Mouse (Mus musculus) left cerebral cortex, adult 2 months (tissue): ENCODE data around the gene Ssh3. TPM values are rescaled to one million over a fixed set of nuclear protein-coding genes. Genes with fewer than 3 reads are reported as not detected.
A peak's percentile ranks its signal among the peaks of the same experiment; 100 is the strongest.

ENCODE experiments used
- DNase-seq, 2 experiments: peaks; one replicate each; pipeline ENCODE4 v3.0.0; 2021 to 2022; ENCODE audit warnings: low spot score in 2 of 2, mixed read lengths in 1 of 2; ENCODE audit errors: extremely low spot score in 1 of 2
- H3K27ac ChIP-seq: fragments of 200-600 bp; 2 replicates; pipeline ENCODE4 v1.8.1; 2022
- H3K4me3 ChIP-seq: fragments of 200-600 bp; 2 replicates; pipeline ENCODE4 v1.8.1; 2022
- CTCF ChIP-seq: fragments of 200-600 bp; IDR thresholded peaks from 2 replicates; pipeline ENCODE4 v1.8.1; 2022; ENCODE audit warnings: antibody characterized with exemption, mild to moderate bottlenecking, moderate library complexity
- intact Hi-C: fragments of 180-260 bp; cut with DNase I; formaldehyde crosslinking; loops from one replicate; pipeline ENCODE4 v1.15.1; 2025
- total RNA-seq, 2 experiments: library from RNA; stranded (reverse); gene quantifications; 2 replicates each; pipeline ENCODE4 v1.2.3; 2021

The Ssh3 gene
- total RNA-seq, 2 experiments from 2014 or later = 60.9 to 72.6 TPM

DNA sequence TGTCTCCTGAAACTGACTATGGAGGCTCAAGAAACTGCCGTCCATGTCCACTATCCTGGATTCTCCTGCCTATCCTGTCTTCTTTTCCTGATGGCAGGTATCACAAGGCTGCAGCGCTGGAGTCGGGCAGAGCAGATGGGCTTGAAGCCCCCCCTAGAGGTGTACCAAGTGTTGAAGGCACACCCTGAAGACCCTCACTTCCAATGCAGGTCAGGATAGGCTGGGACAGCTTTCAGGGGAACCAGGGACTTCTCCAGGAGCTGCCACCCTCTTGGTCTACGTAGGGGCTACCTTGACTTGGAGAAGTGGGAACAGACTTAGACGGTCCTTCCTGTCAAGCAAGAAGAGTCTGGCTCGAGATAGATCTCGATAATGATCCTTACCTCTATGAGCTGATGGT is 36.3 kb downstream of the Ssh3 start:
- Histone ChIP-seq H3K4me3 (peak overlapping the region; percentile 75), H3K27ac (peak overlapping the region; percentile 74; the same call in 1 of the 2 replicates)
- intact Hi-C loops = no loop called here
- TF ChIP-seq CTCF = no peak
- DNase-seq = no peak

GRCm38 (mm10) chr19:4232186-4232572 is 36.8 kb downstream of the Ssh3 start:
- Histone ChIP-seq H3K4me3 (peak overlapping the region; percentile 75), H3K27ac (peak overlapping the region; percentile 98)
- DNase-seq = no peak
- TF ChIP-seq CTCF = no peak
- intact Hi-C loops = no loop called here

DNA sequence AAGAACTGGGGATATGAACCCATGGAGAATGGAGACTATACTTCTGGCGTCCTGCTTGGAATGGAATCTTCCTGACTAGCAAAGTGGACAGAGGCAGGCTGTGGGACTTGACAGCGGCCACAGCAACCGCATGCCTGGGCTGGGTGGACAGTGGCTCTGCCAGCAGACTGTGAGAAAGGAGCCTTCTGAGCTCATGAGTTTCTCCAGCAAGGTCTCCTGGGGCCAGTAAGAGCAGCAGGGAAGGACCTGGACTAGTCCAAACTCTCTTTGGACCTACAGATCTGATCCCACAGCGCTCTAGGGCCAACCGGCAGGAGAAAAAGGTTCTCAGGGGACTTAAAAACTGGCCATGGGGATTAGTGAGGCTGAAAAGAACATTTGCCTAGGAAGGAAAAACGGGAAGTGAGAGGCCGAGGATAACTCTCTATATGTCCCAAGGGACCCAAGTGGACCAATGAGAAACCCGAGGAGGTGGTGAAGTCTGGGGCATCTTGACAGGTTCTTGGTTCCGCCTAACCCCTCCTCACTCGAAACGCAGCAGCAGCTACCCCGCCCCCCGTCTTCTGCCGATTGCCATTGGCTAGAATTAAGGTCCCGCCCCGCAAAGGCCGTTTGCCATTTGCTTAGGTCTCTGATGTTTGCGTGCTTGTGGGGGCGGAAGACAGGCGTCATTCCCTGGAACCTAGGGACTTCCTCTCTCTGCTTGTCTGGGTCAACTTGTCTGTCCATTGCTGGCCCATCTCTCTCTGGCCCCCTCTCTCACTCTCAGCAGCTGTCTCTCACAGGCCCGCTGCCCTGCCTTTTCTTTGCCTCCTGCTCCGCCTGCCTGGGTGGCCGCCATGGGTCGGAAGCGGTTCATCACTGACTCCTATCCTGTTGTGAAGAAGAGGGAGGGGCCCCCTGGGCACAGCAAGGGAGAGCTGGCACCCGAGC is 37.5 kb downstream of the Ssh3 start, which contains the start of gene Pold4:
TSS of gene Pold4 (plus strand) at position 647 of the 933 bp plus-strand sequence.
- peak within 1 kb of the TSS; percentile 75 for H3K4me3 ChIP-seq
- no peak for TF ChIP-seq CTCF
- H3K27ac ChIP-seq = peak within 1 kb of the TSS; percentile 98
- DNase-seq = peak; percentile 95 to 96
- intact Hi-C loops = loop anchor here (1.0 to 2.0 kb wide), 2 partner anchors 106 to 135 kb away; partner anchors contain the start of genes Aip and Cdk2ap2

DNA sequence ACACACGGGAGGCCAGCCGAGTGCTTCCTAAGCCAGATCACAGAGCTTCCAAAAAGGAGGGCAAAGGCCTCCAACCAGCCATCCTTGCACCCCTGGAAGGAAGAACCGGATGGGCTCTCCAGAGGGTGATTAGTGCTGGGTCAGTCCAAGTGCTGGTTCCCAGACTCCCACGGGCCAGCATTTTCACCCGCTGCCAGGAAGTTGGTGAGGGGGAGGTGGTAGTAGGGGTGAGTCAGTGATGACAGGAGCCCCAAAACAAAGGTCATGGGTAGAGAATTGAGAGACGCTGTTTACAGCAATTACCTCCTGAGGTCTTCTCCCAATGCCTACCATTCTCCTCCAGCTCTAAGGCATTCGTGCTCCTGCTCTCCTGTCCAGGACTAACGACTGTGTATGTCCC is 38.6 kb downstream of the Ssh3 start:
- Histone ChIP-seq H3K4me3 (no peak overlapping the region), H3K27ac (peak overlapping the region; percentile 57; the same call in 1 of the 2 replicates)
- TF ChIP-seq CTCF = no peak
- intact Hi-C loops = loop anchor here (2.0 kb wide), 1 partner anchor 134 kb away; the partner anchor contains the start of gene Cdk2ap2
- DNase-seq = no peak

DNA sequence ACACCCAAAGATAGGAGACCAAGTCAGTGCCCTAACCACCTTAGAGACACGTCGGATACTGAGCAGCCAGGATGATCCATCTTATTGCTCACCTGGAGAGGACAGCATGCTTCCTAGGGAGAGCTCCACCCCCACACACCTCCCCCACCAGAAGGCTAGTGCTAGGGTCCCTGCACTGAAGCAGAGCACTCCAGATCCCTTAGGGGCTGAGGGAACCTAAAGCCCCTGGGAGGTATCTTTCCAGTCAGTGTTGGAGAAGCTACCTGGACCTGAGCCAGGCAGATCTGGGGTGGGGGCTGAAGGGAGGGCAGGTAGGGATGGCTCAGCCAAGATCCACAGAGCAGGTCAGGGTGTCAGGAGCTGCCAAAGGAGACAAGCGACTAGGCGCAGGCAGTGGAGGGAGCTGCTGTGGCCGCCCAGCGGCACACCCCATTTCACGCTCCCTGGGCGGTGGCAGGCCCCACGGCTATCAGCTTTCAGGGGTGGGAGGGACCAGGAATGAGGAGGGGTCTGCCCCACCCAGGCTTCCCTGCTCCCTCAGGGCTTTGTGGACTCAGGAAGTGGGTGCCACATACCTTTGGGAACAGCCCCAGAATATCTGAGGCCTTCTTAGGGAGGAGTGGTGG is 39.4 kb downstream of the Ssh3 start:
- Histone ChIP-seq H3K4me3 (no peak overlapping the region), H3K27ac (no peak overlapping the region)
- TF ChIP-seq CTCF = no peak
- intact Hi-C loops = loop anchor here (2.0 to 5.0 kb wide), 3 partner anchors 59 to 212 kb away; partner anchors contain the start of gene Cdk2ap2
- no peak for DNase-seq

DNA sequence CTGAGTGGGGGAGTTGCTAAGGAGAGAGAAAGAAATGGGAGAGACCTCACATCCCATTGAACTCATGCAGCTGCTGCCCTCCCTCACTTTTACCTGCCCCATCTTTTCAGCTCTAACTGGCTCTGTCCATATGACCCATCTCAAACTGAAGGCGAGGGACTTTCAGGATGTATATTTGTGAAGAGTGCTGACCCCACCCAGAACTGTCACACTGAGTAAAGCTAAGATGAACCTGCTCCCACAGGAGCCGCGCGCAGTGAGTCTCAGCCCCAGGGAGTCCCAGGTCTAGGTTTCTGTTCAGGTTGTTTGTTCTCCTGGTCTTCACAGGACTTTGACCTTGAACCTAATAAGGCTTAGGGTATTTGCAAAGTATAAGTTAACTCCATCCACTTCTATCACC is 40.1 kb downstream of the Ssh3 start:
- intact Hi-C loops = loop anchor here (1.0 to 5.0 kb wide), 3 partner anchors 22 to 212 kb away; no protein-coding TSS in a partner anchor
- DNase-seq = no peak
- no peak overlapping the region for H3K4me3 ChIP-seq
- no peak for TF ChIP-seq CTCF
- H3K27ac ChIP-seq = no peak overlapping the region

- intact Hi-C loops = loop anchor here (1.0 to 5.0 kb wide), 3 partner anchors 21 to 211 kb away; no protein-coding TSS in a partner anchor
- Histone ChIP-seq H3K4me3 (no peak overlapping the region), H3K27ac (no peak overlapping the region)
- peak; percentile 74 to 78 for DNase-seq
- no peak; the same call in none of the 2 replicates for TF ChIP-seq CTCF
Observed at GRCm38 (mm10) chr19:4227894-4228678, 40.9 kb downstream of the Ssh3 start.

- DNase-seq = no peak
- TF ChIP-seq CTCF = no peak
- Histone ChIP-seq H3K27ac (no peak overlapping the region), H3K4me3 (no peak overlapping the region)
- intact Hi-C loops = loop anchor here (5.0 kb wide), 1 partner anchor 210 kb away; no protein-coding TSS in a partner anchor
Observed at GRCm38 (mm10) chr19:4227446-4227845, 41.5 kb downstream of the Ssh3 start.

- intact Hi-C loops = loop anchor here (5.0 kb wide), 1 partner anchor 209 kb away; no protein-coding TSS in a partner anchor
- H3K4me3 ChIP-seq = no peak overlapping the region
- no peak for DNase-seq
- no peak overlapping the region for H3K27ac ChIP-seq
- TF ChIP-seq CTCF = no peak
Observed at GRCm38 (mm10) chr19:4226779-4227178, 42.2 kb downstream of the Ssh3 start.

DNA sequence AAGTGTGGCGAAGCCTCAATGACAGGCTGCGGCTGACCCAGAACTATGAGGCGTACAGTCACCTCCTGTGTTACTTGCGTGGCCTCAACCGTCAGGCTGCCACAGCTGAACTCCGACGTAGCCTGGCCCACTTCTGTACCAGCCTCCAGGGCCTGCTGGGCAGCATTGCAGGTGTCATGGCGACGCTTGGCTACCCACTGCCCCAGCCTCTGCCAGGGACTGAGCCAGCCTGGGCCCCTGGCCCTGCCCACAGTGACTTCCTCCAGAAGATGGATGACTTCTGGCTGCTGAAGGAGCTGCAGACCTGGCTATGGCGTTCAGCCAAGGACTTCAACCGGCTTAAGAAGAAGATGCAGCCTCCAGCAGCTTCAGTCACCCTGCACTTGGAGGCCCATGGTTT is 46.8 kb downstream of the Ssh3 start:
- H3K4me3 ChIP-seq = no peak overlapping the region
- DNase-seq = no peak
- no peak overlapping the region for H3K27ac ChIP-seq
- intact Hi-C loops = no loop called here
- TF ChIP-seq CTCF = no peak

DNA sequence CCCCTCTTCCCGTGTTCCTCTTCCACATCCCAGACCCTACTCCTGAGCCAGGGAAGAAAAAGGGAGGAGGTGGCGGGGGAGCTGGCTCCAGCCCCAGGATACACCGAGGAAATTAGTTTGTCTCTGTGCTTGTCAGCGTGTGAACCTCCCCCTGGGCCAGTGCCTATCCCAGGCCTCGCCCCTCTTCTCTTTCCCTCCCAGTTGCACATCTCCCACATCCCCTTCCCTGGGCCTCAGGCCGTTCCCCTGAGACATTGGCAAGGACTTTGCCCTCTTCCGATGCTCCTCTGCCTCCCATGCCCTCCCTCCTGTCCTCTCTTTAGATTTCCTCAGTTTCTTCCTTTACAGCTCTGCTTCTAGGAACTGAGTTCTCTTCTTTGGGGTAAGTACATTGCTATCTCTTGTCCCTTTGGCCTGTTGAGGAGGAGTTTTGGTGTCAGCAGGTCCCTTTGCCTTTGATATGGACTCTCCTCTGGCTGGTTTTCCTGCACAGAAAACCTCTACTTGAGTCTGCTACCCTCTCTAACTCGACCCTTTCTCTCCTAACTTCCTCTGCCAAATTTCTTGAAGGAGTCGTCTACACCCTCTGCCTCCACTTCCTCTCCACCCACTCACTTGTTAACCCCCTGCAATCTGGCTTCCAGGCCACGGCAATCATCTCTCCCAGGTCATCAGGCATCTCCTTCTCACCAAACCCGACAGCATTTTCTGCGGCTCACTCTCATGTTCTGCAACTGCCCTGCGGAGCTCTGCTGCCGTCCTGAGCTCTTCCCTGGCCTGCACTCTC is 47.8 kb downstream of the Ssh3 start:
- intact Hi-C loops = no loop called here
- TF ChIP-seq CTCF = no peak
- no peak for DNase-seq
- Histone ChIP-seq H3K27ac (no peak overlapping the region), H3K4me3 (no peak overlapping the region)
